Mouse (Mus musculus) adrenal gland, postnatal 14 days (tissue): ENCODE results near the gene Grifin. TPM values are rescaled to one million over a fixed set of nuclear protein-coding genes. Genes with fewer than 3 reads are reported as not detected.

Experiments
- DNase-seq: peaks from one replicate; pipeline ENCODE4 v3.0.0; 2021; ENCODE audit warnings: mixed read lengths
- total RNA-seq: library from RNA; stranded (reverse); gene quantifications from 2 replicates; pipeline ENCODE4 v1.2.3, GENCODE M21; 2021

Gene Grifin
- total RNA-seq, 1 experiment from 2014 or later: not detected

GRCm38 (mm10) chr5:140549306-140550047 is 15.4 kb downstream of the Grifin start:
- DNase-seq: no peak

GRCm38 (mm10) chr5:140546332-140546731 is 18.5 kb downstream of the Grifin start:
- DNase-seq: no peak

GRCm38 (mm10) chr5:140545651-140546050 is 19.2 kb downstream of the Grifin start:
- no peak for DNase-seq

- no peak for DNase-seq
These were observed 21.9 kb downstream of the Grifin start for GRCm38 (mm10) chr5:140542811-140543575.

- peak; percentile 87 for DNase-seq
These were observed 24.8 kb downstream of the Grifin start for GRCm38 (mm10) chr5:140540106-140540505.

GRCm38 (mm10) chr5:140538111-140538683 is 26.7 kb downstream of the Grifin start:
- DNase-seq: no peak

- DNase-seq: no peak
These were observed 38.1 kb downstream of the Grifin start for GRCm38 (mm10) chr5:140526754-140527153.

- DNase-seq: no peak
These were observed 43.7 kb downstream of the Grifin start for GRCm38 (mm10) chr5:140521196-140521595.

- DNase-seq: no peak
These were observed 47.0 kb downstream of the Grifin start for GRCm38 (mm10) chr5:140517921-140518230.

- DNase-seq: no peak
These were observed 47.5 kb downstream of the Grifin start for GRCm38 (mm10) chr5:140517159-140517920.

- DNase-seq: no peak
These were observed 49.9 kb downstream of the Grifin start for GRCm38 (mm10) chr5:140514799-140515486.

- DNase-seq: no peak
These were observed 51.0 kb downstream of the Grifin start for GRCm38 (mm10) chr5:140513921-140514320.

Other genes starting within 250 kb of the Grifin start
- 19.1 and 21.5 TPM in 2 replicates for gene Mad1l1, start 243.5 kb downstream of the Grifin start, total RNA-seq
- gene Nudt1, start 243.4 kb downstream of the Grifin start, total RNA-seq: 15.9 and 21.1 TPM in 2 replicates
- gene Mrm2, start 233.2 kb downstream of the Grifin start, total RNA-seq: 11.2 and 13.9 TPM in 2 replicates
- 17.7 and 26.1 TPM in 2 replicates for gene Snx8, start 175.8 kb downstream of the Grifin start, total RNA-seq
- 154 and 167 TPM in 2 replicates for gene Eif3b, start 145.7 kb downstream of the Grifin start, total RNA-seq
- not detected in 2 replicates for gene Gm4869, start 119.4 kb downstream of the Grifin start, total RNA-seq
- 8.3 and 12.9 TPM in 2 replicates for gene Chst12, start 59.5 kb downstream of the Grifin start, total RNA-seq
- 13.7 and 26.8 TPM in 2 replicates for gene Lfng, start 42.2 kb upstream of the Grifin start, total RNA-seq
- gene Ttyh3, start 84.0 kb upstream of the Grifin start, total RNA-seq: 72.5 and 83.6 TPM in 2 replicates
- gene Iqce, start 137.3 kb upstream of the Grifin start, total RNA-seq: 19.0 and 22.7 TPM in 2 replicates
- 16.8 and 19.6 TPM in 2 replicates for gene Brat1, start 139.9 kb upstream of the Grifin start, total RNA-seq
- gene Amz1, start 159.1 kb upstream of the Grifin start, total RNA-seq: 0.53 and 0.85 TPM in 2 replicates